Mouse (Mus musculus) spleen, postnatal 4 days (tissue): ENCODE measurements at regions not wholly inside any gene's neighbourhood (a gene's known extent, or its start where the extent isn't known, plus 50 kb on each side); places are given as distances from the start of the nearest gene placed in this dataset.
"Not testable (repeated sequence)": the region's sequence is repeated elsewhere in the genome, so short reads cannot be mapped to it uniquely, and the experiment has no call there.

ENCODE experiments used
- DNase-seq, 2 experiments: peaks; one replicate each; pipeline ENCODE4 v3.0.0; 2022; ENCODE audit warnings: low spot score in 2 of 2

DNA sequence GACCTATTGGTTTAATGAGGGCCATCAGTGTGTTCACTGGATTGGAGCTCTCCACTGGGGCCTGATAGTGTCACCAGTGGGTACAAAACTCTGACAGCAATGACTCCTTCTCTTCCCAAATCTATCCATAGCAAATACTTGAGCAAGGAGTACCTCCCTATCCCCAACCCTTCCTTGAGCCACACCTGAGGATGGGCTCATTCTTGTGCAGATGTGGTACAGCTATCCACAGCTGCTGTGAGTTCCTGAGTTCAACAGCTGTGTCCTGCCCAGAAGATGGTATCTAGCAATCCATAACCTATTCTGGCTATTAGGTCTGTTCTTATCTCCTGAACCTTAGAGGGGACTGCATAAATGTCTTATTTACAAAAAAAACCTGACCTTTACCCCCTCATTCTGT is 148.7 kb upstream of the Cwc22 start:
- DNase-seq: no peak

DNA sequence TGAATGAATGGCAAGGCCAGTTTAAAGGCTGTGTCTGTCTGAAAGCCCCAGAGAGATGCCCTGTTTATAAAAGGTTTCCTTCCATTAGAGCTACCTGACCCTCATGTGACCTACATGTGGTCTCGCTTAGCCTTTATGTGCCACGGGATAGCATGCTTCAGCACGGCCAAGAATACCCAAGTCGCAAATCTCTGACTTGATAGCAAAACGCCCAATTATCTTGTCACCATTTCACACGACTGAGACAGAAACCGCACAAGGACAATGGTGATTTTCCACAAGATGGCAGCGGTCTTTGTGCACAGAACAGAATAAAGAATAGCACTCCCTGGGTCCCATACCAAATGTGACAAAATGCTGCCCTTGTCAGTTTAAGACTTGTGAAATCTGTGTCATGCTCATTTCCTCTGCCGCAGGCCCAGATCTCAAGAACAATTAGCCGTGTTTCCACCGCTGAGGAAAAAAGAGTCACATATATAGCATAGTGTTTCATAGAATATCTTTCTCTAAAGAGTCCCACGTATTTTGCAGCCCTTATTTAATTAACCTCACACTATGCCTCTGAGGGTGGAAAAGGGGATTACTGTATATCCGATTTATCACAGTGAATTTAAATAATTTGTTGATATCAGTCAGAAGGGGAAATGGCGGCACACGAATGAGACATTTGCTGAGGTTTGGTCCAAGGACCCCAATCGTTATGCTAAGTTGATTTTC is 118.3 kb upstream of the Cwc22 start:
- DNase-seq: no peak

DNA sequence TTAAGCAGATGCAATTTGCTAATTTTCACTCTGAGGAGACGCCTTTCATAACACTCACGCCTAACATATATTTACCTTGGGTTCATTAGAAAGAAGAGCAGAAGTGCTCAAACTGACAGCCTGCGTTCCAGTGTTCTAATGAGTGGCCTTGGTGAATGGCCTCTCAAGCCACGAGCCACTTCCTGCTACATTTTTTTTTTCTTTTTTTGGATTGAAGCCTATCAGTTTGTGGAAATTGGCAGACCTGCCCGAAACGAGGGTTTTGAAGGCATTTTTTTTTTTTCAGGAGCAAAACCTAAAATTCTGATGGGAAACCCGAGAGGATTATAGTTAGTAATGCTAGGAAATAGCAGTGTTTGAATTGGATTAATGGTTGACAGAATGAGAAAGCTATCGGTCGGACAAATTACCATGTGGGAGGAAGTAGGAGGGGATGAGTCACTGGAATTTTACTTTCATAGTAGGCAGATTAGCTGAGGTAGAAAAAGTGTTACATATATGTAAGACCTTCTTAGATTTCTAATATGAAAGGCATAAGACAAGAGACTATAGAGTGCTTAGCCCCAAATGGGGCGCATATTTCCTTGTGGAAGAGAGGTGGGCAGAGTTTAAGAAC is 113.7 kb upstream of the Cwc22 start:
- no peak for DNase-seq

- DNase-seq: no peak
Measured at GRCm38 (mm10) chr2:78058988-78059387, 112.8 kb upstream of the Cwc22 start.

GRCm38 (mm10) chr2:78053910-78054309 is 107.7 kb upstream of the Cwc22 start:
- DNase-seq: no peak

DNA sequence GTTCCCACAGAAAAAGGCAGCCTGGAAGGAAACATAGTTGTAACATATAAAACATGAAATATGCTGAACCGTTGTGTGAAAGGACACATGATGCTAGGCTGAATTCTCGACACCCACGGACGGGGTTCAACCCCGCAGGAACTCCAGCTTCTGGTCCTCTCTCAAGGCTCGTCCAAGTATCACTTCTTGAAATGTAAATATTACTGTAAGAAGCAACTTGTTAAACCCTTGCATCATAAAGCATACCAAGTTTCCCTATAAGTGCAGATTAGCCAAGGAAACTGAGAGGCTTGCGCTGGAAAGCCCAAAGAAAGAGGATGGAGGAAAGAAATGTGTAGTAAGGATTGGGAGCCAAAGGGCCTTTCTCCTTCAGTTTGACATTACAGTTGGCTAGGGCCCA is 104.4 kb upstream of the Cwc22 start:
- DNase-seq: no peak

DNA sequence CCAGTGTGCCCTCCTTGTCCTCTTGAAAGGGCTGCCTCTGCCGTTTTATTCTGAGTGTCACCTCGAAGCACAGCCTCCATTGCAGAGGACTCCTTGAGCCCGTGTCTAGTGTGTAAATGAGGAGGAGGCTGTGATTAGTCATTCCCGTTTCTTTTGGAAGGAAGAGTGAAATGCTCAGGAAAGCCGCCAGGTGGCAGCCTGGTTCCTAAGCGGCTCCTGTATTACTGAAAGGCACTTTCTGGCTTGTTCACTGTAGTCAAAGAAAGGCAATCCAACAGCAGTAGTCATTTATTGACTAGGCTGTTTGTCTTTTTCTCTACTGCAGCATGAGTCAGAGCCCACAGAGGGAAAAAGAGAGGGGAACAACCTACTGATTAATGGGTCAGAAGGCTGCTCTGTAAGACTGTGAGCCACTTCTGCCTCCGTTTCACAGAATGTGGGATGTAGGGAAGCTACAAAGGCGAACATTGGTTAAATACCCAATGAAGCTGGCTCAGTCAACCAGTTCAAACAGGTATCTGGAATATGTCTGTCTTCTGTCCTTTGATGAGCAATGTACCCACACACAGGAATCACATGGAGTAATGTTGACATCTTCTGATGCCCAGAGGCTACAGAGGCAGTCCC is 103.2 kb upstream of the Cwc22 start:
- peak; percentile 20 to 71 for DNase-seq

DNA sequence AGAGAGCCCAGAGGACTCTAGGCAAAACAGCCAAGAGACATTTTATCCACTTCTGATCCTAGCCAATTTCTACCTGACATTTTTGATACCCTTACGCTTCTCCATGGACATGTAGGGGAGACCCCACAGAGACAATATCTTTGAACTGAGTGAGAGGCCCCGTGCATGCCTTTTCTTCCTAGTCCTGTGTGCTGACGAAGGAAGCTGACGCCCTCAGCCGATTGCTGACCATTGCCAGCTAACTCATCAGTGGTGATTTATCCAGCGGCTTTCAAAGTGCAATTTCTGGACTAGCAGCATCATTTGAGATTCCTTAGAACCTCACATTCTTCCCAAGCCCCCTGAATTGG is 102.5 kb upstream of the Cwc22 start:
- no peak for DNase-seq

- DNase-seq: no peak
Measured at GRCm38 (mm10) chr2:78048030-78048705, 102.0 kb upstream of the Cwc22 start.

- no peak for DNase-seq
Measured at GRCm38 (mm10) chr2:78027319-78027718, 81.1 kb upstream of the Cwc22 start.

DNA sequence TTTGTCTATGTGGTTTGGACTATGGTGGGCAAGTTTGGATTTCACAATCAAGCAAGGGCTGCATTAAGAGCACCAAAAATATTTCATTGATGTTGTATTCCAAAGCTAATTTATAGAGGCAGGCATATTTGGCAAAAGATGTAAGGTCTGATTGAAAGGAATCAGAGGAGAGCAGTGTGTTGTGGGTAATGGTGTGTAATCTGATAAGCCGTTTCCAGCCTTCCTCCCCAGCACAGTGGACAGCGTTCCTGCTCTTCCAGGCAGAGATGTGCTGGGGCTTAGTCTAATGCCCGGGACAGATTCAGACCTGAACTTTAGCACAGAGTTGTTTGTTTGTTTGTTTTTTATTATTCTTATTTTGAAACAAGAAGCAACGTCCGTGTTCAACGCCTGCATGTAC is 80.6 kb upstream of the Cwc22 start:
- no peak for DNase-seq

GRCm38 (mm10) chr2:78025651-78026435 is 79.7 kb upstream of the Cwc22 start:
- DNase-seq: no peak

DNA sequence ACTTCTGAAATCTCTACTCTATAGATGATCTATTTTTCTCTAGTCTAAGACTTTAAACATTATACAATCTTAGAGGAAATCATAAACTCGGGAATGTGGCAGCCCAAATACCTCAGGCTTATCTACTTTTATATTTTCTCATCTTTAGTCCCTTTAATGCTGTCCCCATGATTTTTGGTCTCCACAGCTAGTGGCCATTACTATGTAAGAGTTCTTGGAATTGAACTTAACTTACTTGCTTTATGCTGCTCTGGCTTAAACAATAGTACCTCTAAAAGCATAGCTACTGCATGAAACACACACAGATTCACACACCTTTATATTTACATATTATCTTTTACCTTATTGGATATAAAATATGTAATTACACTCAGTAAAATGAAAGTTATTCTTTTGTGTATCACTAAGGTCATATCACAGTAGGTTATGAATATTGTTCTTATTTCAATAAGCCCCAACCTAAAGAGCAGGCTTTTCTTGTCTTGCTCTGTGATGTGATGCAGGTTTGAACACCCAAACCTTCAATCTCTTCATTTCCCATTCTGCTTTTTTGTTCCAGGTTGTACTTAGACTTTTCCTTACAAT is 78.9 kb upstream of the Cwc22 start:
- DNase-seq: no peak

- DNase-seq: no peak
Measured at GRCm38 (mm10) chr2:78023916-78024685, 77.9 kb upstream of the Cwc22 start.

- DNase-seq: no peak
Measured at GRCm38 (mm10) chr2:78023416-78023815, 77.2 kb upstream of the Cwc22 start.

- DNase-seq: no peak
Measured at GRCm38 (mm10) chr2:78022756-78023155, 76.6 kb upstream of the Cwc22 start.

GRCm38 (mm10) chr2:78021905-78022304 is 75.7 kb upstream of the Cwc22 start:
- DNase-seq: no peak

GRCm38 (mm10) chr2:78021356-78021900 is 75.3 kb upstream of the Cwc22 start:
- no peak for DNase-seq

DNA sequence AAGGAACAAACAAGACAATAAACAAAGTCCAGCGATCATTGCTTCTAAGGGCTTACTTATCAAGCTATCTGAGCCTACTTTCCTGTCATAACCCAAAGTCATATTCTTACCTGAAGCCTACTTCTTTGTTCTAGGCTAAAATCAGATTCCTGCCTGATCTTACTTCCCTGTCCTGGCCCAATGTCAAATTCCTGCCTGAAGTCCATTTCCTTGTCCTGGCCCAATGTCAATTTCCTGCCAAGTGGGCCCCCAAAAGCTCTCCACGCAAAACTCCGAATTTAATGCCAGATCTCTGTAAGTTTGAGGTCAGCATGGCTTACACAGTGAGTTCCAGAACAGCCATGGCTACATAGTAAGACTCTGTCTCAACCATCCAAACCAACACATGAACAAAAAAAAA is 74.3 kb upstream of the Cwc22 start:
- DNase-seq: no peak

GRCm38 (mm10) chr2:78019916-78020315 is 73.7 kb upstream of the Cwc22 start:
- no peak for DNase-seq

DNA sequence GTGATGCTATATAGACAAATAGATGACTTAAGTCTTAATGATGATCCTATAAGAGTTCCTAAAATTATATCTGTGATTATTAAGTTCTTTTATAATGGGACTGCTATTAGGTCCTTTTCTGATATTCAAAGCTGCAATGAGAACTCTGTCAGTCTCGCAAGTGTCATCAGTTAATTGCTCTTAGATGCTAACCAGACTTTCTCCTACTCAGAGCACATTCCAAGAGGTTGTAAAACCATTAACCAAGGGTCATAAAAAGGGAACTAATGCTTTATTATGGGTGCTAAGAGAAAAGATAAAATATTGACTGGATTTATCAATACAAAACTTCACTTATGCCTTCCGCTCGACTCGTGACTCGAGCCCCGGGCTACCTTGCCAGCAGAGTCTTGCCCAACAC is 66.3 kb upstream of the Cwc22 start:
- DNase-seq: not testable (repeated sequence)
